In the genomic region with DNA sequence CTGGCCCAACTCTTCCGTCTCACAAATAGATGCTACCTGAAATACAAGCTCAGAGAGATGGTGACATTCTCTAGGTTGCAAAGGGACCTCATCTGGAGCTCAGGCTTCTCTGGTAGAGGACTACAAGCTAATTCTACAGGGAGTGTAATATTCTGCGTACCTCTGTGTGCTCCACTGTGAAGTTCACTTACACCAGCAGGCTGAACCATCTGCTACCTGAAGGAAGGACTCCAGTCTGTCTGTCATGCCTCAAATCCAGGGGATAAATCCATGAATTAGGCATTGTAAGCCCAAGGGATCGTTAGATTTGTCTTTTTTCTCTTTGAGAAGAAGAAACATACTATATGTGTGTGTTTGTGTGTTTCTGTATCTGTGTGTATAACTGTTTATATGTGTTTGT, we compare ENCODE assay signal across 24 mouse cellular contexts. TPM values are rescaled to one million over a fixed set of nuclear protein-coding genes. Genes with fewer than 3 reads are reported as not detected.
DNase-seq lines count a peak whose midpoint lies in the region; ATAC-seq lines count a peak whose summit lies in the region.
"Had no signal": no experiment of that assay in that cellular context is flagged by ENCODE, and none has a peak within 500 bp of the region (broad histone marks: within the 10 kb centered on the region; RNA-seq: fewer than 3 reads in every experiment).

No protein-coding gene starts in this region.

- DNase-seq in forebrain, embryonic 11.5 days (ENCODE audit: low spot score): no peak
- DNase-seq in left cerebral cortex, postnatal 10 days (ENCODE audit: extremely low spot score in 1 of 2, low spot score in 2 of 2): no peak
- no peak for DNase-seq in layer of hippocampus, adult 18-20 months (ENCODE audit: low spot score in 2 of 2)
- DNase-seq: adrenal gland, adult 8-10 months; cerebellum, postnatal 36 days; gastrocnemius, adult 2 months; heart, adult 11 months; heart, postnatal 14 days; liver, embryonic 13.5 days; lung, embryonic 14.5 days; lung, postnatal 4 days; thymus, postnatal 14 days had no signal

- intact Hi-C loops in left cerebral cortex, postnatal 10 days (cut with DNase I): no loop called here

- H3K36me3 ChIP-seq in forebrain, embryonic 13.5 days (ENCODE audit: poor library complexity, severe bottlenecking): no peaks in the 10 kb centered on the region
- no peaks in the 10 kb centered on the region for H3K36me3 ChIP-seq in forebrain, embryonic 11.5 days (ENCODE audit: control insufficient read depth, insufficient read depth, low read length)
- no peaks in the 10 kb centered on the region for H3K36me3 ChIP-seq in hindbrain, embryonic 12.5 days
- H3K36me3 ChIP-seq in midbrain, embryonic 13.5 days: no peaks in the 10 kb centered on the region
- H3K36me3 ChIP-seq in neural tube, embryonic 15.5 days: no peaks in the 10 kb centered on the region
- H3K36me3 ChIP-seq: embryonic facial prominence, embryonic 15.5 days; heart, embryonic 12.5 days; intestine, embryonic 15.5 days; kidney, embryonic 15.5 days; limb, embryonic 13.5 days; liver, embryonic 13.5 days had no signal

- H3K9me3 ChIP-seq in forebrain, embryonic 13.5 days (replicated peaks): no peaks in the 10 kb centered on the region
- H3K9me3 ChIP-seq in forebrain, embryonic 11.5 days (ENCODE audit: control insufficient read depth, low read length): no peaks in the 10 kb centered on the region
- H3K9me3 ChIP-seq in hindbrain, embryonic 12.5 days (replicated peaks): no peaks in the 10 kb centered on the region
- no peaks in the 10 kb centered on the region for H3K9me3 ChIP-seq in midbrain, embryonic 13.5 days
- H3K9me3 ChIP-seq in neural tube, embryonic 15.5 days (replicated peaks): no peaks in the 10 kb centered on the region
- H3K9me3 ChIP-seq: embryonic facial prominence, embryonic 15.5 days; heart, embryonic 12.5 days; intestine, embryonic 15.5 days; kidney, embryonic 15.5 days; limb, embryonic 13.5 days; liver, embryonic 13.5 days had no signal

- H3K4me3 ChIP-seq in forebrain, embryonic 13.5 days: peak overlapping the region; percentile 21
- no peak overlapping the region for H3K4me3 ChIP-seq in forebrain, embryonic 11.5 days (ENCODE audit: low read depth, low read length)
- peak overlapping the region; percentile 27 for H3K4me3 ChIP-seq in hindbrain, embryonic 12.5 days
- H3K4me3 ChIP-seq in midbrain, embryonic 13.5 days (replicated peaks): peak overlapping the region; percentile 31
- H3K4me3 ChIP-seq in neural tube, embryonic 15.5 days (replicated peaks): peak overlapping the region; percentile 28
- H3K4me3 ChIP-seq: embryonic facial prominence, embryonic 15.5 days; gastrocnemius, adult 2 months; heart, embryonic 12.5 days; intestine, embryonic 15.5 days; kidney, embryonic 15.5 days; limb, embryonic 13.5 days; liver, embryonic 13.5 days had no signal

- peak overlapping the region; percentile 52 for H3K9ac ChIP-seq in forebrain, embryonic 13.5 days
- H3K9ac ChIP-seq in forebrain, embryonic 11.5 days (ENCODE audit: low read length): no peak overlapping the region
- peak overlapping the region; percentile 47 for H3K9ac ChIP-seq in hindbrain, embryonic 12.5 days
- peak overlapping the region; percentile 64 for H3K9ac ChIP-seq in midbrain, embryonic 13.5 days (replicated peaks)
- peak overlapping the region; percentile 23; the same call in 1 of the 2 replicates for H3K9ac ChIP-seq in neural tube, embryonic 15.5 days (replicated peaks)
- H3K9ac ChIP-seq: embryonic facial prominence, embryonic 15.5 days; heart, embryonic 12.5 days; intestine, embryonic 15.5 days; kidney, embryonic 15.5 days; limb, embryonic 13.5 days; liver, embryonic 13.5 days; lung, embryonic 14.5 days had no signal

- peaks cover 29% of the 10 kb centered on the region for H3K4me1 ChIP-seq in forebrain, embryonic 13.5 days
- H3K4me1 ChIP-seq in forebrain, embryonic 11.5 days (replicated peaks; ENCODE audit: control insufficient read depth, insufficient read depth, low read length): peaks cover 2% of the 10 kb centered on the region; the same call in 1 of the 2 replicates
- peaks cover 12% of the 10 kb centered on the region; the same call in 1 of the 2 replicates for H3K4me1 ChIP-seq in hindbrain, embryonic 12.5 days
- H3K4me1 ChIP-seq in midbrain, embryonic 13.5 days (replicated peaks): peaks cover 25% of the 10 kb centered on the region
- H3K4me1 ChIP-seq in neural tube, embryonic 15.5 days: peaks cover 12% of the 10 kb centered on the region; the same call in 1 of the 2 replicates
- H3K4me1 ChIP-seq: embryonic facial prominence, embryonic 15.5 days; intestine, embryonic 15.5 days; liver, embryonic 13.5 days had no signal

- peaks cover 30% of the 10 kb centered on the region for H3K27me3 ChIP-seq in forebrain, embryonic 13.5 days
- H3K27me3 ChIP-seq in forebrain, embryonic 11.5 days (ENCODE audit: control insufficient read depth, insufficient read depth, low read length): peaks cover 21% of the 10 kb centered on the region
- H3K27me3 ChIP-seq in hindbrain, embryonic 12.5 days: peaks cover 38% of the 10 kb centered on the region
- H3K27me3 ChIP-seq in midbrain, embryonic 13.5 days: peaks cover 37% of the 10 kb centered on the region
- H3K27me3 ChIP-seq in neural tube, embryonic 15.5 days (replicated peaks): peaks cover 20% of the 10 kb centered on the region

- WGBS in forebrain, embryonic 13.5 days: 46% methylated on average over 3 of the region's 3 CpGs
- 59% methylated on average over 3 of the region's 3 CpGs for WGBS in forebrain, embryonic 11.5 days
- WGBS in hindbrain, embryonic 12.5 days: 65% methylated on average over 3 of the region's 3 CpGs
- 49% methylated on average over 3 of the region's 3 CpGs for WGBS in midbrain, embryonic 13.5 days
- WGBS in neural tube, embryonic 15.5 days: 61% methylated on average over 3 of the region's 3 CpGs

- ATAC-seq in forebrain, embryonic 13.5 days: no peak
- no peak for ATAC-seq in forebrain, embryonic 11.5 days (replicated peaks; ENCODE audit: low FRiP score)
- ATAC-seq in hindbrain, embryonic 12.5 days (ENCODE audit: low FRiP score): no peak
- no peak for ATAC-seq in midbrain, embryonic 13.5 days
- ATAC-seq in neural tube, embryonic 15.5 days (ENCODE audit: low FRiP score): no peak
- ATAC-seq: CD4-positive, CD25-positive, alpha-beta regulatory T cell, adult 4 months; intestine, embryonic 15.5 days; Patski had no signal

- H3K27ac ChIP-seq in forebrain, embryonic 13.5 days: peak overlapping the region; percentile 79
- H3K27ac ChIP-seq in forebrain, embryonic 11.5 days (ENCODE audit: low read depth, low read length): no peak overlapping the region
- peak overlapping the region; percentile 82 for H3K27ac ChIP-seq in hindbrain, embryonic 12.5 days
- H3K27ac ChIP-seq in midbrain, embryonic 13.5 days: peak overlapping the region; percentile 92
- peak overlapping the region; percentile 72 for H3K27ac ChIP-seq in neural tube, embryonic 15.5 days (replicated peaks)
- H3K27ac ChIP-seq: embryonic facial prominence, embryonic 15.5 days; gastrocnemius, adult 2 months; intestine, embryonic 15.5 days; kidney, embryonic 15.5 days; limb, embryonic 13.5 days; liver, embryonic 13.5 days had no signal

- peak overlapping the region; percentile 47 for H3K4me2 ChIP-seq in forebrain, embryonic 13.5 days
- H3K4me2 ChIP-seq in forebrain, embryonic 11.5 days (ENCODE audit: low read depth, low read length, severe bottlenecking): no peak overlapping the region
- H3K4me2 ChIP-seq in hindbrain, embryonic 12.5 days (replicated peaks): peak overlapping the region; percentile 42
- H3K4me2 ChIP-seq in midbrain, embryonic 13.5 days (replicated peaks): peak overlapping the region; percentile 59
- H3K4me2 ChIP-seq in neural tube, embryonic 15.5 days: peak overlapping the region; percentile 51
- H3K4me2 ChIP-seq: embryonic facial prominence, embryonic 15.5 days; heart, embryonic 12.5 days; intestine, embryonic 15.5 days; kidney, embryonic 15.5 days; limb, embryonic 13.5 days; liver, embryonic 13.5 days; lung, embryonic 14.5 days had no signal

RNA-seq across cellular contexts. Expression of gene Slc17a6, which starts 9.4 kb away (rescaled TPM):
- 43.7 and 49.4 TPM in 2 replicates for polyA plus RNA-seq in forebrain, embryonic 13.5 days (2015; fragmentation: Nextera tagmentation; extraction: Ambion mirVana)
- 23.1 and 24.4 TPM in 2 replicates for polyA plus RNA-seq in forebrain, embryonic 11.5 days (2014; fragmentation: Nextera tagmentation; extraction: Ambion mirVana)
- polyA plus RNA-seq in hindbrain, embryonic 12.5 days (2016; fragmentation: Nextera tagmentation; extraction: Ambion mirVana): 41.6 and 48.1 TPM in 2 replicates
- polyA plus RNA-seq in midbrain, embryonic 13.5 days (2015; fragmentation: Nextera tagmentation; extraction: Ambion mirVana): 76.8 and 92.2 TPM in 2 replicates
- 101 and 115 TPM in 2 replicates for polyA plus RNA-seq in neural tube, embryonic 15.5 days (2015; fragmentation: Nextera tagmentation; extraction: Ambion mirVana)
- total RNA-seq in left cerebral cortex, postnatal 10 days (2021): 10 to 100 TPM; 45.2 to 47.6 TPM
- 10 to 100 TPM; 13.9 to 15.2 TPM for total RNA-seq in layer of hippocampus, adult 18-20 months (2021)
- total RNA-seq: gastrocnemius, adult 2 months; heart, postnatal 14 days had no signal
- polyA plus RNA-seq: CD4-positive, CD25-positive, alpha-beta regulatory T cell, adult 4 months; kidney, embryonic 15.5 days; large intestine, adult 2 months; lung, embryonic 14.5 days; Patski had no signal
